Mouse (Mus musculus): ENCODE data around the gene Olfr1160.

GRCm38 (mm10) chr2:88037599-88037998 lies 29.5 kb upstream of the Olfr1160 start, which contains the start of gene Olfr73:
- TF ChIP-seq POLR2A (IDR thresholded peaks at IDR 0.05; ENCODE audit: insufficient read length, low read depth) (no peak), POLR2AphosphoS2 (IDR thresholded peaks at IDR 0.05; ENCODE audit: insufficient read length, low read depth) (no peak), MAX (IDR thresholded peaks at IDR 0.05; ENCODE audit: low read depth) (no peak), USF1 (IDR thresholded peaks at IDR 0.05; ENCODE audit: low read depth) (no peak), E2F4 (IDR thresholded peaks at IDR 0.05; ENCODE audit: insufficient read depth) (no peak), MYOG (IDR thresholded peaks at IDR 0.05; ENCODE audit: control insufficient read depth in 1 of 3, insufficient read depth in 1 of 3, insufficient read length in 2 of 3, low read depth in 2 of 3) (no peak)

Data from myocyte (in vitro differentiated cells).